9 mouse cellular contexts compared by ENCODE assay signal in the genomic region with DNA sequence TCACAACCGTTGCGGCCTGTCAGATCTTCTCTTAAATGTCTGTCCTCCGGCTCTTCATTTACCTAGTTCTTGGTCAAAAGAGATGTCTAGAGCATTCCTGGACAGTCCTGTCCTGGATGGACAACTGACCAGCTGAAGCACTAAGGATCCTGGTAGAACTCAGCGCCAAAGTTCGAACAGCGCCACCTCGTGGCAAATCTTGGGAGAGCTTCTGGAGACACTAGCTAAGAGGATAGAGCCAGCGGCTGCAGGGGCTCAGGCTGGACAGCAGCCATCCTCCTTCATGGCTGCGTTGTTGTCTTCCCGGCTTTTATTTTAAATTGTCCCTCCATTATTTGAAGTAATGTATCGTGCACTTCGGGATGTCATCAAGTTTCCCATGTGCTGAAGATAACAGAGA. TPM values are rescaled to one million over a fixed set of nuclear protein-coding genes. Genes with fewer than 3 reads are reported as not detected.
DNase-seq lines count a peak whose midpoint lies in the region; ATAC-seq and TF ChIP-seq lines count a peak whose summit lies in the region.
"Had no signal": no experiment of that assay in that cellular context is flagged by ENCODE, and none has a peak within 500 bp of the region (broad histone marks: within the 10 kb centered on the region; RNA-seq: fewer than 3 reads in every experiment).

No protein-coding gene starts in this region.

- peak; percentile 67 for ATAC-seq in erythroblast, adult 5-6 weeks (replicated peaks; ENCODE audit: low FRiP score, poor library complexity, severe bottlenecking)

- peak; percentile 77 for DNase-seq in 416B (ENCODE audit: low read depth)
- DNase-seq in CD4-positive, CD25-positive, alpha-beta regulatory T cell, adult 2 months (ENCODE audit: low read depth, low spot score) = peak; percentile 84
- DNase-seq in brain, embryonic 14.5 days (ENCODE audit: low read depth) = peak; percentile 78
- peak; percentile 91 for DNase-seq in kidney, postnatal 10 days
- peak; percentile 83 for DNase-seq in lung, adult 2 months
- peak; percentile 63 for DNase-seq in right cerebral cortex, adult 18-20 months
- peak; percentile 72 for DNase-seq in yolk sac, embryonic 10.5 days (ENCODE audit: low spot score)

- no peaks in the 10 kb centered on the region for H3K4me1 ChIP-seq in lung, adult 2 months (ENCODE audit: control insufficient read depth, insufficient read depth, low read length)

- 12% methylated on average over 12 of the region's 12 CpGs for WGBS in lung, adult 2 months

- H3K4me3 ChIP-seq in lung, adult 2 months (replicated peaks; ENCODE audit: extremely low read depth, low read depth, low read length) = no peak overlapping the region

- TF ChIP-seq POLR2A in brain, embryonic 14.5 days (IDR thresholded peaks at IDR 0.05; ENCODE audit: borderline replicate concordance, extremely low read depth, insufficient read depth, insufficient read length, poor library complexity, severe bottlenecking) = no peak
- no peak for TF ChIP-seq POLR2A in lung, adult 2 months (IDR thresholded peaks at IDR 0.05; ENCODE audit: borderline replicate concordance, extremely low read depth, low read depth, low read length)

- peak; percentile 92 for TF ChIP-seq CTCF in brain, embryonic 14.5 days (IDR thresholded peaks at IDR 0.05; ENCODE audit: borderline replicate concordance, extremely low read depth, insufficient read depth, insufficient read length)
- TF ChIP-seq CTCF in lung, adult 2 months (IDR thresholded peaks at IDR 0.05; ENCODE audit: insufficient read depth, low read length) = peak; percentile 87

RNA-seq across cellular contexts. Expression of gene Wnt1, which starts 9.7 kb away (rescaled TPM):
- polyA plus RNA-seq in brain, embryonic 14.5 days (2012; rRNA removed) = 1.2 and 2.9 TPM in 2 replicates
- not detected in 2 replicates for total RNA-seq in erythroblast, adult 5-6 weeks (2015; ENCODE audit: low replicate concordance)
- total RNA-seq in erythroblast, adult 5-6 weeks (2017; ENCODE audit: low replicate concordance) = not detected in 2 replicates
- not detected in 2 replicates for polyA plus RNA-seq in lung, adult 2 months (2012; rRNA removed)
- polyA plus RNA-seq: heart, embryonic 16.5 days had no signal

RNA-seq across cellular contexts. Expression of gene Ddn, which starts 9.9 kb away (rescaled TPM):
- polyA plus RNA-seq in brain, embryonic 14.5 days (2012; rRNA removed) = 1.8 and 2.2 TPM in 2 replicates
- total RNA-seq in erythroblast, adult 5-6 weeks (2015; ENCODE audit: low replicate concordance) = not detected in 2 replicates
- total RNA-seq in erythroblast, adult 5-6 weeks (2017; ENCODE audit: low replicate concordance) = not detected in 2 replicates
- polyA plus RNA-seq in lung, adult 2 months (2012; rRNA removed) = 0.21 and 0.31 TPM in 2 replicates

RNA-seq across cellular contexts. Expression of gene Wnt10b, which starts 21.4 kb away (rescaled TPM):
- polyA plus RNA-seq in brain, embryonic 14.5 days (2012; rRNA removed) = 0.95 and 2.4 TPM in 2 replicates
- 1.0 TPM in 1 of 2 replicates, not detected in the other for total RNA-seq in erythroblast, adult 5-6 weeks (2015; ENCODE audit: low replicate concordance)
- total RNA-seq in erythroblast, adult 5-6 weeks (2017; ENCODE audit: low replicate concordance) = not detected in 2 replicates
- polyA plus RNA-seq in lung, adult 2 months (2012; rRNA removed) = 21.8 and 37.4 TPM in 2 replicates

RNA-seq across cellular contexts. Expression of gene Prkag1, which starts 31.9 kb away (rescaled TPM):
- polyA plus RNA-seq in brain, embryonic 14.5 days (2012; rRNA removed) = 71.8 and 85.7 TPM in 2 replicates
- total RNA-seq in erythroblast, adult 5-6 weeks (2015; ENCODE audit: low replicate concordance) = 20.2 and 21.5 TPM in 2 replicates
- total RNA-seq in erythroblast, adult 5-6 weeks (2017; ENCODE audit: low replicate concordance) = 35.1 and 37.9 TPM in 2 replicates
- polyA plus RNA-seq in lung, adult 2 months (2012; rRNA removed) = 51.0 and 62.8 TPM in 2 replicates

RNA-seq across cellular contexts. Expression of gene Arf3, which starts 36.4 kb away (rescaled TPM):
- 119 and 156 TPM in 2 replicates for polyA plus RNA-seq in brain, embryonic 14.5 days (2012; rRNA removed)
- 7.1 and 8.4 TPM in 2 replicates for total RNA-seq in erythroblast, adult 5-6 weeks (2015; ENCODE audit: low replicate concordance)
- total RNA-seq in erythroblast, adult 5-6 weeks (2017; ENCODE audit: low replicate concordance) = 4.6 and 8.1 TPM in 2 replicates
- polyA plus RNA-seq in lung, adult 2 months (2012; rRNA removed) = 110 and 166 TPM in 2 replicates
